Mouse (Mus musculus) neural tube, embryonic 13.5 days (tissue): Measurements from ENCODE around the gene Cyp20a1. TPM values are rescaled to one million over a fixed set of nuclear protein-coding genes. Genes with fewer than 3 reads are reported as not detected.

Experiments used
- ATAC-seq: fragments of 200-750 bp; cut with Nextera tagmentation; 2 replicates; pipeline ENCODE4 v1.8.0; 2017; ENCODE audit warnings: low read depth, mild to moderate bottlenecking, moderate TSS enrichment, moderate library complexity
- H3K27ac ChIP-seq: fragments of 300-500 bp; sonication (generic); replicated peaks from 2 replicates; pipeline ENCODE4 v1.5.1; 2015; ENCODE audit warnings: moderate library complexity, mild to moderate bottlenecking, inconsistent platforms
- H3K27me3 ChIP-seq: fragments of 300-500 bp; sonication (generic); 2 replicates; pipeline ENCODE4 v1.6.1; 2015; ENCODE audit warnings: mild to moderate bottlenecking, inconsistent platforms
- H3K36me3 ChIP-seq: fragments of 300-500 bp; sonication (generic); 2 replicates; pipeline ENCODE4 v1.6.1; 2015; ENCODE audit warnings: mild to moderate bottlenecking, inconsistent platforms
- H3K4me1 ChIP-seq: fragments of 300-500 bp; sonication (generic); replicated peaks from 2 replicates; pipeline ENCODE4 v1.6.1; 2015; ENCODE audit warnings: inconsistent platforms
- H3K4me2 ChIP-seq: fragments of 300-500 bp; sonication (generic); 2 replicates; pipeline ENCODE4 v1.6.1; 2015; ENCODE audit warnings: inconsistent platforms, mild to moderate bottlenecking, moderate library complexity
- H3K4me3 ChIP-seq: fragments of 300-500 bp; sonication (generic); 2 replicates; pipeline ENCODE4 v1.5.1; 2015; ENCODE audit warnings: mild to moderate bottlenecking, inconsistent platforms
- H3K9ac ChIP-seq: fragments of 300-500 bp; sonication (generic); 2 replicates; pipeline ENCODE4 v1.6.1; 2015; ENCODE audit warnings: moderate library complexity, mild to moderate bottlenecking, inconsistent platforms
- H3K9me3 ChIP-seq: fragments of 300-500 bp; sonication (generic); 2 replicates; pipeline ENCODE4 v1.6.1; 2016; ENCODE audit warnings: inconsistent platforms
- WGBS: fragments of 180-500 bp; shearing (Covaris S2); methylation state at CpG from one replicate; pipeline ENCODE4 v1.1.7; 2015; 5-methylcytosine and 5-hydroxymethylcytosine counted together
- polyA plus RNA-seq: library from polyadenylated mRNA; unstranded; fragments of >200 nt; fragmentation: Nextera tagmentation; extraction: Ambion mirVana; gene quantifications from 2 replicates; pipeline ENCODE4 v1.2.1, GENCODE M21; 2015

Cyp20a1 gene
- polyA plus RNA-seq, 1 experiment from 2014 or later = 23.5 TPM

DNA sequence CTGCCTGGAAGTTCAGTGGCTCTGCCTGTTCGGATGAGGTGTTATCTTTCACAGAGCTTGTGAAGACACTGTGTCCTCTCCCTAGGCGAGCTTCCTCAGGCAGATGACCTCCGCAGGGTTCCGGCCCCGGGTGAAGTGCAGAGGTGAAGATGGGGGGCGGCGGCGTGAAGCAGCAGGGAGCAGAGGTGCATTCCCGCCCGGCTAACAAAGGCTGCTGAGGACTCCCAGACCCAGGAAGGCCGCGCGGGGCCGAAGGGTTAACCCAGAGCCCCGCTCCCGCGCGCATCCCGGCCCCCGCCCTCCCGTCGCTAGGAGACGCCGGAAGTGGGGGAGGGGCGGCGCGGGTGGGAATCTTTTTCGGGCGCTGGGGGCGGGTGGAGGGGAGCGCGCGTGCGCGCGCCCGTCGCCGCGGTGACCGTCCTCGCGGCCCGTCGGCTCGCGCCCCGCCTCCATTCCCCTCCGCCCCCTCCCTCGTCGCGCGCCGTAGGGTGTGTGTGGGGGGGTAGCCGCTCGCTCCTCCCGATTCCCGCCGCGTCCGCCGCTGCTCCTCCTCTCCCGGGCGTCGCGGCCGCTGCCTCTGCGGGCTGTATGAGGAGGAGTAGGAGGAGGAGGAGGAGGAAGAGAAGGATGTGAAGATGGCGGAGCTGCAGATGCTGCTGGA lies 66.2 kb downstream of the Cyp20a1 start, which contains the start of gene Abi2:
Gene Abi2, plus strand, starts transcription at position 452 of the 661 bp plus-strand sequence.
- Histone ChIP-seq H3K9ac (peak within 1 kb of the TSS; percentile 95), H3K27ac (peak within 1 kb of the TSS; percentile 98), H3K4me3 (peak within 1 kb of the TSS; percentile 81), H3K27me3 (no peaks in the 10 kb centered on the region), H3K4me2 (peak within 1 kb of the TSS; percentile 65), H3K9me3 (no peaks in the 10 kb centered on the region), H3K4me1 (peaks cover 35% of the 10 kb centered on the region), H3K36me3 (no peaks in the 10 kb centered on the region)
- WGBS = under 1% methylated on average over 63 of the region's 69 CpGs
- ATAC-seq = peak; percentile 95

DNA sequence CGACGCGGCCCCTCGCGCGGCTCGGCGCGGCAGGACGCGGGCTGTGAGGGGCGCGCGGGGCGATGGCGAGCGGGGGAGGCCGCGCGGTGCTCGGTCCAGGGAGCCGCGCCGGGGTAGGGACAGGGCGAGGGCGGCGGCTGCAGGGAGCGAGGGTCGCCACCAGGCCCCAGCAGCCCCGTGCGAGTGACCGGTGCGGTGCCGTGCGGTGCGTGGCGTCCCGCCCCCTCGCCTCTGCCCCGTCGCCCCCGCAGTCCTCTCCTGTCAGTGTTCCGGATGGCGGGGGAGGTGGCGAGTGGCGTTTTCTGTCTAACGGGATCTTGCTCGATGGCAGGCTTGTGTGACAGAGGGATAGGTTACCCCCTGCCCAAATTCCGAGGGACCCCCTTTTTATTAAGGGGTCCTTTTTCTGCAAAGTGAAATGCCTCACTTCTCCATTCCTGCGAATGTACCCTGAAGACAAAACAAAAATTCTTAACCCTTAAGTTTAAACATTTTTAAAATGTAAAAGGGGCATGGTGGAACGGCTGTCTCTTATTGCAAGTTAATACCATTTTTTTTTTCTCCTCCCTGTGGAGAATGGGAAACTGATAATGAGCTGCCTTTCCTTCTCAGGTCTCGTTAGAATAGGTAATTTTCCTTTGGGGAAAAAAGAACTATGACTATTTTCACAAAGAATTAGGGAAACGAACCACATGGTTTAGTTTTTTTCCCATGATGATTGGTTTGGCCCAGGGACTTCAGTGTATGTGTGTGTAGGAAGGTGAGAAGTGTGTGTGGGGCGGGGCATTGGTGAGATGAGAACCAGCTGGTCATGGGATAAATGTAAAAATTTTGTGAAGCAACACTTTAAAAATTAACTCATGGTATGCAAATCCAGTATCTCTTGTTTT lies 67.0 kb downstream of the Cyp20a1 start:
- WGBS = under 1% methylated on average over 38 of the region's 54 CpGs

DNA sequence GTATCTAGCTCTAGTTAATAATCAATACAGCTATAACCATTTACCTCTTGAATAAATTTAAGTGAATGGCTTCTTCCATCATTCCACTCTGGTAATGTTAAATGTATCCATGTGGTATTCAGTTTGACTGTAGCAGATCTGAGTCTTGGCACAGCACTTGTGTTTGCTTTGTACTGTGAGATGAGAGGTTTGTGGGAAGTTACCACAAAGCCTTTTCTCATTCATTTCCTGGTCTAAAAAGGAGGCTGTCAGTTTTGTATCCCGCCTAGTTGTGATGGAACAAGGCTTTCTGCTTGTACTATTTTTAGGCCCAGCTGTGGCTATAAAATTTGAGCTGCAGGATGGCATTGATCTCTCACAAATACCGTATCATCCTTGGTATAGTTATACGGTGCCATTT lies 73.6 kb downstream of the Cyp20a1 start:
- Histone ChIP-seq H3K4me3 (no peak overlapping the region), H3K4me1 (peaks cover 13% of the 10 kb centered on the region), H3K27me3 (no peaks in the 10 kb centered on the region), H3K36me3 (0 out of 2 replicates have a peak, but pooled peaks cover 3% of the 10 kb centered on the region), H3K4me2 (no peak overlapping the region), H3K9me3 (no peaks in the 10 kb centered on the region), H3K9ac (no peak overlapping the region), H3K27ac (no peak overlapping the region)
- ATAC-seq = no peak
- WGBS = 70% methylated on average over 3 of the region's 3 CpGs

More for the DNA sequence above, 67.0 kb downstream of the Cyp20a1 start:
- Histone ChIP-seq H3K27me3 (no peaks in the 10 kb centered on the region), H3K4me3 (peak overlapping the region; percentile 81), H3K36me3 (no peaks in the 10 kb centered on the region), H3K9me3 (no peaks in the 10 kb centered on the region), H3K4me2 (peak overlapping the region; percentile 65), H3K9ac (peak overlapping the region; percentile 95), H3K4me1 (peaks cover 35% of the 10 kb centered on the region), H3K27ac (peak overlapping the region; percentile 98)
- ATAC-seq = peak; percentile 86

DNA sequence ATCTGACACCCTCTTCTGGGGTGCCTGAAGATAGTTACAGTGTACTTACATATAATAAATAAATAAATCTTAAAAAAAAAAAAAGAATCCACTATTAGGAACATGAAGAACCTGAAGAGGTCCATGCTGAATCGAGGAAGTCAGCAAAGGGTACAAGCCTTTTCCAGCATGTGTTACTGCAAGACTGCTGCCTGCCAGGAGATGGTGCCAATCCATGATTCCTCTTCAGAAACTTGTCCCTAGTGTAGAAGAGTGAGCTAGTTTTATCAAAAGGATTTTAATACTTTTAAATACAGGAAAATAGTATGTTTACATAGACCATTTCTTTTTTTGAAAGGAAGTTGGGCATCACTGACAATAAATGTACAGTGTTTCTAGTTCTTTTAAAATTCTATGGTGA lies 80.8 kb downstream of the Cyp20a1 start:
- H3K4me3 ChIP-seq = no peak overlapping the region
- H3K4me2 ChIP-seq = no peak overlapping the region
- 90% methylated on average over 1 of the region's 1 CpGs for WGBS
- H3K9me3 ChIP-seq = no peaks in the 10 kb centered on the region
- no peak for ATAC-seq
- no peak overlapping the region for H3K9ac ChIP-seq
- H3K27ac ChIP-seq = no peak overlapping the region
- no peaks in the 10 kb centered on the region for H3K36me3 ChIP-seq
- 0 out of 2 replicates have a peak, but pooled peaks cover 3% of the 10 kb centered on the region for H3K4me1 ChIP-seq
- H3K27me3 ChIP-seq = no peaks in the 10 kb centered on the region

DNA sequence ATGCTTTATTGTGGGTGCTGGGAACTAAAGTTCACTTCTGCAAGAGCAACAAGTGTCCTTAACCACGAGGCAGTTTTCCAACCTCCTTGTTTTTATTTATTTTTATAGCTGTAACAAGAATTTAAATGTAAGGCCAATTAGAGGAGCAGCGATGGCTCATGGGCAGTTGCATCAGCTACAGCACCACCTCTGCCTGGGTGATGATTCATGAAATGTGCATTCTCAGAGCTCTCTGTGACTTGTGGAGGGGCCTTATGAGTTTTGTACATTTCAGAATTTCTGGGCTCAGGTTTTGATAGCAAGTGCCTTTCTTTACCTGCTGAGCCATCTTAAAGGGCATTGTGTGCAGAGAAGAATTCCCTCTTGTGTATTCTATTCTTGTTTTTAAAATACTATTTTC lies 85.2 kb downstream of the Cyp20a1 start:
- Histone ChIP-seq H3K27ac (no peak overlapping the region), H3K9ac (no peak overlapping the region), H3K4me3 (no peak overlapping the region), H3K27me3 (no peaks in the 10 kb centered on the region), H3K9me3 (no peaks in the 10 kb centered on the region), H3K4me2 (no peak overlapping the region), H3K36me3 (no peaks in the 10 kb centered on the region), H3K4me1 (peaks cover 10% of the 10 kb centered on the region)
- ATAC-seq = no peak
- 93% methylated on average over 2 of the region's 2 CpGs for WGBS

DNA sequence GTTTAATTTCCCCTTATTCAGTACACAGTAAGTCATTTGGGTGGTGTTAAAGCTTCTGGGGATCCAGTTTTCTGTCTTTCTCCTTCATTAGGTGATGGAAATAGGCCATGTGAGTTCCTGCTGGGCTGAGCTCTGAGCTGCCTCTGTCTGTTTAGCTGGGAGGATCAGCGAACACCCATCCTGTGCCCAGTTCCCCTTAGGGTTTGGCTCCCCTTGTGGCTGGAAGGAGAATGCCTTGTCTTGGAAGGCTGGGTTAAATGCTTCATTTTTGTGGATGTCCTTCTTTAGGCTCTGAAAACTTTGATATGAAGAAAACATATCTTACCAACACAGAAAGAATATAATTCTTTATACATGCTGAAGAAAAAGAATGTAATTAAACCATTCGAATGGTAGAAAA lies 85.8 kb downstream of the Cyp20a1 start:
- no peaks in the 10 kb centered on the region for H3K9me3 ChIP-seq
- H3K4me2 ChIP-seq = no peak overlapping the region
- no peaks in the 10 kb centered on the region for H3K36me3 ChIP-seq
- no peak for ATAC-seq
- no peak overlapping the region for H3K4me3 ChIP-seq
- H3K9ac ChIP-seq = no peak overlapping the region
- no peaks in the 10 kb centered on the region for H3K27me3 ChIP-seq
- no peak overlapping the region for H3K27ac ChIP-seq
- peaks cover 10% of the 10 kb centered on the region for H3K4me1 ChIP-seq
- 73% methylated on average over 2 of the region's 2 CpGs for WGBS

DNA sequence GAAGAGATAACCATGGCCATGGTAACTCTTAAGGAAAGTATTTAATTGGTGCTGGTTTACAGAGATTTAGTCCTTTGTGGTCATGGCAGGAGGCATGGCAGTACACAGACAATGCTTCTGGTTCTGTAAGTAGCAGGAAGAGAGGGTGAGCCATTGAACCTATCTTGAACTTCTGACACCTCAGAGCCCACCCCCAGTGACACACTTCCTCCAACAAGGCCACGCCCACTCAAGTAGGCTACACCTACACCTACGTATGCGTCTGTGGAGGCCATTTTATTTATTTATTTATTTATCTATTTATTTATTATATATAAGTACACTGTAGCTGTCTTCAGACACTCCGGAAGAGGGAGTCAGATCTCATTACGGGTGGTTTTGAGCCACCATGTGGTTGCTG lies 88.4 kb downstream of the Cyp20a1 start:
- peaks cover 4% of the 10 kb centered on the region; the same call in 1 of the 2 replicates for H3K36me3 ChIP-seq
- no peak for ATAC-seq
- peaks cover 7% of the 10 kb centered on the region for H3K4me1 ChIP-seq
- no peak overlapping the region for H3K4me2 ChIP-seq
- WGBS = 92% methylated on average over 5 of the region's 5 CpGs
- no peak overlapping the region for H3K4me3 ChIP-seq
- H3K9ac ChIP-seq = no peak overlapping the region
- no peaks in the 10 kb centered on the region for H3K9me3 ChIP-seq
- no peak overlapping the region for H3K27ac ChIP-seq
- H3K27me3 ChIP-seq = no peaks in the 10 kb centered on the region

DNA sequence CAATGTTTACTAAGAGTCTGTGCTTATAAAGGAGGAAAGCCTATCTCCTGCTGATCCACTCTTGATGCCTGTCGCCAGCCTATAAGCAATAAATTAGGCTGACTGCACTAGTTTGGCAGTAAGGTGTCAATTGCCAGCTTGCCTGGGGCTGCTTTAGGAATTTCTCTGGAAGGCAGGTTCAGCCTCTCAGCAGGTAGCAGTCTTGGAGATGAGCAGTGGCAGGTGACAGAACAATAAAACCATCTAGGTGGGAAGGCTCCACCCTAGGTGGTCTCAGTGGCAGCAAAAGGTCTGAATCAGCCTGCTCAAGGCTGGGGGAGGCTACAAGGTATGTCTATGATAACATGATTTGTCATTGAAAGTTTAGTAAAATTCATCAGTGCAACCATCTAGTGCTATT lies 89.4 kb downstream of the Cyp20a1 start:
- Histone ChIP-seq H3K9me3 (no peaks in the 10 kb centered on the region), H3K4me3 (no peak overlapping the region), H3K27me3 (no peaks in the 10 kb centered on the region), H3K4me1 (peaks cover 6% of the 10 kb centered on the region), H3K4me2 (no peak overlapping the region), H3K9ac (no peak overlapping the region), H3K36me3 (peaks cover 8% of the 10 kb centered on the region; the same call in 1 of the 2 replicates), H3K27ac (no peak overlapping the region)
- no peak for ATAC-seq
- WGBS = 6% methylated on average over 1 of the region's 1 CpGs

Other genes starting within 250 kb of the Cyp20a1 start
- 7.9 and 8.3 TPM in 2 replicates for gene Carf, start 245.1 kb upstream of the Cyp20a1 start, polyA plus RNA-seq
- 43.6 and 44.9 TPM in 2 replicates for gene Wdr12, start 244.7 kb upstream of the Cyp20a1 start, polyA plus RNA-seq
- 6.4 and 7.8 TPM in 2 replicates for gene Nbeal1, start 162.7 kb upstream of the Cyp20a1 start, polyA plus RNA-seq
- gene Abi2, start 66.3 kb downstream of the Cyp20a1 start, polyA plus RNA-seq = 73.2 TPM in 2 replicates
- gene Raph1, start 223.8 kb downstream of the Cyp20a1 start, polyA plus RNA-seq = 29.5 and 30.0 TPM in 2 replicates